Mouse (Mus musculus): Measurements from ENCODE around the gene Tdrd1. TPM values are rescaled to one million over a fixed set of nuclear protein-coding genes. Genes with fewer than 3 reads are reported as not detected.

Gene Tdrd1
- polyA plus RNA-seq, 2 experiments = under 0.01 TPM; not detected in 1

DNA sequence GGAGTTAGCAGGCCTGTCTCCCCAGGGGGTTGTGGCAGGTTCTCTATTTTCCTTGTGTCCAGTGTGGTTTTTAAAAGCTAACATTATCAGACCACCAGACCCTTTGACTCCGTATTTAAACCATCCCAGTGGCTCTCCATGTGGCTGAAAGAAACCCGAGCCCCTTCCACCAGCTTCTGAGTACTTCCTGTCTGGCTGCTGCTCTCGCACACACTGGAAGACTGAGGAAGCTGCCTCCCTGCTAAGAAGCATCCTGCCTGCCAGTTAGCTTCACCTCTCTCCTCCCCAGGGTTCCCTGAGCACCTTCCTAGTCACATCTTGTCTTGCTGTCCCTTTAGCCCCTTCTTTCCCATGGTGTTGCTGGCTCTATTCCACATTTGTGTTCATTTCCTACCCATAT is 81.8 kb downstream of the Tdrd1 start:
- WGBS (ENCODE audit: insufficient replicate concordance) = 15% methylated on average over 3 of the region's 3 CpGs
- DNase-seq (ENCODE audit: low read depth in 3 of 3, low spot score in 3 of 3) (no peak), ATAC-seq (ENCODE audit: insufficient read depth) (no peak)
- TF ChIP-seq EP300 (IDR thresholded peaks at IDR 0.05; ENCODE audit: low read depth) = no peak
- TF ChIP-seq CTCF (IDR thresholded peaks at IDR 0.05; ENCODE audit: low read depth) = no peak
- no peaks in the 10 kb centered on the region for H3K36me3 ChIP-seq (replicated peaks; ENCODE audit: control insufficient read depth, insufficient read depth, low read depth)
- H3K9ac ChIP-seq (replicated peaks) = no peak overlapping the region
- H3K4me2 ChIP-seq (ENCODE audit: low read depth) = no peak overlapping the region
- no peak overlapping the region for H3K4me3 ChIP-seq (ENCODE audit: insufficient read depth in 1 of 2, low read depth in 2 of 2, low read length in 2 of 2)
- H3K9me3 ChIP-seq (ENCODE audit: control insufficient read depth, low read length) = no peaks in the 10 kb centered on the region
- no peak overlapping the region for H3K27ac ChIP-seq
- H3K27me3 ChIP-seq (ENCODE audit: control insufficient read depth, insufficient read depth, low read length) = no peaks in the 10 kb centered on the region
- H3K4me1 ChIP-seq (replicated peaks; ENCODE audit: control insufficient read depth in 2 of 2, insufficient read depth in 2 of 2, low read length in 1 of 2) = no peaks in the 10 kb centered on the region

DNA sequence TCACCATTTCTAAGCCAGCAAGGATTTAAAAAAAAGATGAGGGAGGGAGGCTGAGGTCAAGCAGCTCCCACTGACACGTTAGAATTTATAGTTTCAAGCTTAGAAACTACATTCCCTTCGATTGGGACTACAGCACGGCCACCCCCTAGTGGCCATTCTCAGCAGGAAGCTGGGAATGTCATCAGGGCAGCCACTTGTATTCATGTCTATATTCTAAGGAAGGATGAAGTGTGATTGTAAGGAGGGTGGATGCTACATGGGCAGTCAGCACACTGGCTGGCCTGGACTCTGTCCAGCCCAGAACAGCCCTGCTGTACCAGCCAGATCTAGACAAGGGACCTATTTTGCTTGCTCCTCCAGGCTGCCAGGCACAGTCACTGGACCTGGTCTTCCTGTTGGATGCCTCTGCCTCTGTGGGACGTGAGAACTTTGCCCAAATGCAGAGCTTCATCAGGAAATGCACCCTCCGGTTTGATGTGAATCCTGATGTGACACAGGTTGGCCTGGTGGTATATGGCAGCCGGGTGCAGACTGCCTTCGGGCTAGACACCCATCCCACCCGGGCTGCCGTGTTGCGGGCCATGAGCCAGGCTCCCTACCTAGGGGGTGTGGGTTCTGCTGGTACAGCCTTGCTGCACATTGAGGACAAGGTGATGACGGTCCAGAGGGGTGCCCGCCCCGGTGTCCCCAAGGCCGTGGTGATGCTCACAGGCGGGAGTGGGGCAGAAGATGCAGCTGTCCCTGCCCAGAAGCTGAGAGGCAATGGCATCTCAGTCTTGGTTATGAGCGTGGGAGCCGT is 82.7 kb downstream of the Tdrd1 start:
- ATAC-seq (ENCODE audit: insufficient read depth) (no peak), DNase-seq (ENCODE audit: low read depth in 3 of 3, low spot score in 3 of 3) (no peak)
- WGBS (ENCODE audit: insufficient replicate concordance) = 57% methylated on average over 17 of the region's 17 CpGs
- H3K9ac ChIP-seq (replicated peaks) = no peak overlapping the region
- H3K4me1 ChIP-seq (replicated peaks; ENCODE audit: control insufficient read depth in 2 of 2, insufficient read depth in 2 of 2, low read length in 1 of 2) = no peaks in the 10 kb centered on the region
- H3K4me3 ChIP-seq (ENCODE audit: insufficient read depth in 1 of 2, low read depth in 2 of 2, low read length in 2 of 2) = no peak overlapping the region
- no peaks in the 10 kb centered on the region for H3K36me3 ChIP-seq (replicated peaks; ENCODE audit: control insufficient read depth, insufficient read depth, low read depth)
- H3K9me3 ChIP-seq (ENCODE audit: control insufficient read depth, low read length) = no peaks in the 10 kb centered on the region
- H3K27ac ChIP-seq = no peak overlapping the region
- H3K27me3 ChIP-seq (ENCODE audit: control insufficient read depth, insufficient read depth, low read length) = no peaks in the 10 kb centered on the region
- peak; percentile 80 for TF ChIP-seq CTCF (IDR thresholded peaks at IDR 0.05; ENCODE audit: low read depth)
- no peak for TF ChIP-seq EP300 (IDR thresholded peaks at IDR 0.05; ENCODE audit: low read depth)
- H3K4me2 ChIP-seq (ENCODE audit: low read depth) = no peak overlapping the region

DNA sequence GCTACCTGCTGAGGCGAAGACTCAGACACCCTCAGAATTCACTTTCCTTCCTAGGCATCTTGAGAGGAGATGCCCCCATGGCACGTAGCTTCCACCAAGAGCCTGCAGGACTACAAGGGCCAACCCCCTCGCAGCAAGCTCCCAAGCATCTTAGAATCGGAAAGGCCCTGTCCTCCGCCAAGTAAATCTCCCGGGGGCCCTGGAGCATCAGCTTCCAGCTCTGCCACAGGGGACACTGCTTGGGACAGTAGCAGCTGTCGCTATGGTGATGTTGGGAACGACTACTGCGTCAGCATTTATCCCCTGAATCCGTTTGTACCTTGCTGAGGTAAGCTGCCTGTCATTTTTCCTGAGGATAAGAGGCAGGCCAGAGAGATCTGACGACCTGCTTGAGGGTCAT is 84.6 kb downstream of the Tdrd1 start:
- WGBS (ENCODE audit: insufficient replicate concordance) = 52% methylated on average over 11 of the region's 11 CpGs
- Histone ChIP-seq H3K27me3 (ENCODE audit: control insufficient read depth, insufficient read depth, low read length) (no peaks in the 10 kb centered on the region), H3K36me3 (replicated peaks; ENCODE audit: control insufficient read depth, insufficient read depth, low read depth) (no peaks in the 10 kb centered on the region), H3K4me1 (replicated peaks; ENCODE audit: control insufficient read depth in 2 of 2, insufficient read depth in 2 of 2, low read length in 1 of 2) (no peaks in the 10 kb centered on the region), H3K27ac (no peak overlapping the region), H3K9ac (replicated peaks) (no peak overlapping the region), H3K9me3 (ENCODE audit: control insufficient read depth, low read length) (no peaks in the 10 kb centered on the region), H3K4me3 (ENCODE audit: insufficient read depth in 1 of 2, low read depth in 2 of 2, low read length in 2 of 2) (no peak overlapping the region), H3K4me2 (ENCODE audit: low read depth) (no peak overlapping the region)
- ATAC-seq (ENCODE audit: insufficient read depth) (no peak), DNase-seq (ENCODE audit: low read depth in 3 of 3, low spot score in 3 of 3) (no peak)
- TF ChIP-seq CTCF (IDR thresholded peaks at IDR 0.05; ENCODE audit: low read depth) (no peak), EP300 (IDR thresholded peaks at IDR 0.05; ENCODE audit: low read depth) (no peak)

DNA sequence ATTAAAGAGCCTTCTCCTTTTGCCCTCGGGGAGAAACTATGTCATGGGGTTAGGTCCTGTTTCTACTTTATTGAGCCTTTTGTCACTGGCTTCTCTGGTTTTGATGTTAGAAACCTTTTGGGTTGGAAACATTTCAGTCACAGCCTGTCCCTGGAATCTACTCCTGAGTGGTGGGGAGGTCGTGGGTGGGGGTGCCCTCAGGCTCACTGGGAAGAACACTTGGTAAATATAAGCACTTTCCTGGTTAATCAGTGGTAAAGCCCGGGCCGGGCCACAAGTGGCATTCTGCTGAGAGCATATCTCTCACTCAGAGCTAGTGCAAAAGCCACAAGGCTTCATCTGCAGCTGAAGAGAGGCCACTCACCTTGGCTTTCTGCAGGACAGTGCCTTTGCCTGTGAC is 87.8 kb downstream of the Tdrd1 start:
- Histone ChIP-seq H3K9ac (replicated peaks) (no peak overlapping the region), H3K9me3 (ENCODE audit: control insufficient read depth, low read length) (no peaks in the 10 kb centered on the region), H3K4me1 (replicated peaks; ENCODE audit: control insufficient read depth in 2 of 2, insufficient read depth in 2 of 2, low read length in 1 of 2) (no peaks in the 10 kb centered on the region), H3K27ac (no peak overlapping the region), H3K4me3 (ENCODE audit: insufficient read depth in 1 of 2, low read depth in 2 of 2, low read length in 2 of 2) (no peak overlapping the region), H3K27me3 (ENCODE audit: control insufficient read depth, insufficient read depth, low read length) (no peaks in the 10 kb centered on the region), H3K36me3 (replicated peaks; ENCODE audit: control insufficient read depth, insufficient read depth, low read depth) (no peaks in the 10 kb centered on the region), H3K4me2 (ENCODE audit: low read depth) (no peak overlapping the region)
- 54% methylated on average over 4 of the region's 4 CpGs for WGBS (ENCODE audit: insufficient replicate concordance)
- no peak for DNase-seq (ENCODE audit: low read depth in 3 of 3, low spot score in 3 of 3)
- TF ChIP-seq EP300 (IDR thresholded peaks at IDR 0.05; ENCODE audit: low read depth) (no peak), CTCF (IDR thresholded peaks at IDR 0.05; ENCODE audit: low read depth) (no peak)
- ATAC-seq (ENCODE audit: insufficient read depth) = no peak

DNA sequence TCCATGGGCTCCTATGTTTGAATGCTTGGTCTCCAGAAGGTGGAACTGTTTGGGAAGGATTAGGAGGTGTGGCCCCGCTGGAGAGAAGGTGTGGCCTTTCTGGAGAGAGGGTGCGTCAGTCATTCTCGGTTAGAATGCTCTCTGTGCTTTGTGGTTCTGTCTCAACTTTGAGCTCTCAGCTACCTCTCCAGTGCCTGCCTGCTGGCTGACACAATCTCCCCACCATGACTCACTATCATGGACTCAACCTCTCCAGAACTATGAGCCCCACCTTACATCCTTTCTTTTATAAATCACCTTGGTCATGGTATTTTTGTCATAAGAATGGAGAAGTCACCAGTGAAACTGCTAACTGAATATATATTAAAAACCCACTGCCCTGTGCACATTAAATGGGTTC is 88.6 kb downstream of the Tdrd1 start:
- Histone ChIP-seq H3K4me3 (ENCODE audit: insufficient read depth in 1 of 2, low read depth in 2 of 2, low read length in 2 of 2) (no peak overlapping the region), H3K4me1 (replicated peaks; ENCODE audit: control insufficient read depth in 2 of 2, insufficient read depth in 2 of 2, low read length in 1 of 2) (no peaks in the 10 kb centered on the region), H3K27ac (no peak overlapping the region), H3K36me3 (replicated peaks; ENCODE audit: control insufficient read depth, insufficient read depth, low read depth) (no peaks in the 10 kb centered on the region), H3K9ac (replicated peaks) (no peak overlapping the region), H3K9me3 (ENCODE audit: control insufficient read depth, low read length) (no peaks in the 10 kb centered on the region), H3K4me2 (ENCODE audit: low read depth) (no peak overlapping the region), H3K27me3 (ENCODE audit: control insufficient read depth, insufficient read depth, low read length) (no peaks in the 10 kb centered on the region)
- no peak for DNase-seq (ENCODE audit: low read depth in 3 of 3, low spot score in 3 of 3)
- WGBS (ENCODE audit: insufficient replicate concordance) = 71% methylated on average over 3 of the region's 3 CpGs
- no peak for ATAC-seq (ENCODE audit: insufficient read depth)
- TF ChIP-seq EP300 (IDR thresholded peaks at IDR 0.05; ENCODE audit: low read depth) (no peak), CTCF (IDR thresholded peaks at IDR 0.05; ENCODE audit: low read depth) (no peak)

All from liver, embryonic 14.5 days (tissue).